Mouse (Mus musculus): Measurements from ENCODE around the gene Ankmy1. TPM values are rescaled to one million over a fixed set of nuclear protein-coding genes. Genes with fewer than 3 reads are reported as not detected.

Ankmy1 gene
- polyA plus RNA-seq, 1 experiment from 2014 or later = 0.16 TPM

DNA sequence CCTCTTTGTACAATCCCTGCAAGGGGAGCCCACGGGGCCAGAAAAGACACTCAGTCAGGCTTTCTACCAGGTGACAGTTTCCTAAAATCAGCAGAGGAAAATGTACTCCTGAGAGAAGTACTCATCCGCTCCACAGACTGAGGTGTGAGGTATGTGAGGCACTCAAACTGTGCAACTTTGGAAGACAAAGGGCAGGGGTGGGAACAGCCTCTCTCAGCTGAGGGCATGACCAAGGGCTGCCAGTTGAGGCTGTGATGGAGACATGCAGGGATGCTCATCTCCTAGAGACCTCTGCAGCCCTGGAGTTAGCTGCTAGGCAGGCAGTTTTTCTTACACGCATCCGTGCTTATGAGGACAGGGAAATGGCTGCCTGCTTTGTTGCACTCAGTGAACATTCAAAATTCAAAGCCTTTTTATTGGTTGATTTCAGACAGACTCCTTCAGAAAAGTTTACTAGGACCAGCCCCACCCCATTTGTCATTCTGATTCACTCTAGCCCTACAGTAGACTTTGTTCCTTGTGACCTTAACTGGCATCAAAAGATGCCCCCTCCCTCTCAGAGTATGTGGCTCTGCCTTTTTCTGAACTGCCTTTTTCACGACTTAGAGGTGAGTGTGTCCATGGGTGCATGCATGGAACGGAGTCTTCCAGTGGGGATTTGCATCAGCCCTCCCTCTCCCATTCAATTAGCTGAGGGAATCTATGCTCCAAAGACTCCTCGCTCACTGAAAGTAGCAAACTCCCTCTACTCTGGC, 13.6 kb downstream of the Ankmy1 start:
- H3K4me1 ChIP-seq (replicated peaks; ENCODE audit: control insufficient read depth, insufficient read depth, low read length) = no peaks in the 10 kb centered on the region
- H3K27ac ChIP-seq (ENCODE audit: low read depth, low read length) = no peak overlapping the region
- WGBS = 73% methylated on average over 7 of the region's 7 CpGs
- no peaks in the 10 kb centered on the region for H3K9me3 ChIP-seq (ENCODE audit: control insufficient read depth, low read length)
- no peak for DNase-seq (ENCODE audit: low spot score)
- H3K36me3 ChIP-seq (ENCODE audit: control insufficient read depth, insufficient read depth, low read length) = no peaks in the 10 kb centered on the region
- no peak overlapping the region for H3K4me2 ChIP-seq
- H3K9ac ChIP-seq (ENCODE audit: low read depth, low read length) = no peak overlapping the region
- ATAC-seq (replicated peaks; ENCODE audit: low FRiP score) = no peak
- H3K4me3 ChIP-seq (ENCODE audit: low read depth, low read length) = no peak overlapping the region
- H3K27me3 ChIP-seq (replicated peaks; ENCODE audit: control insufficient read depth, insufficient read depth, low read length) = no peaks in the 10 kb centered on the region

DNA sequence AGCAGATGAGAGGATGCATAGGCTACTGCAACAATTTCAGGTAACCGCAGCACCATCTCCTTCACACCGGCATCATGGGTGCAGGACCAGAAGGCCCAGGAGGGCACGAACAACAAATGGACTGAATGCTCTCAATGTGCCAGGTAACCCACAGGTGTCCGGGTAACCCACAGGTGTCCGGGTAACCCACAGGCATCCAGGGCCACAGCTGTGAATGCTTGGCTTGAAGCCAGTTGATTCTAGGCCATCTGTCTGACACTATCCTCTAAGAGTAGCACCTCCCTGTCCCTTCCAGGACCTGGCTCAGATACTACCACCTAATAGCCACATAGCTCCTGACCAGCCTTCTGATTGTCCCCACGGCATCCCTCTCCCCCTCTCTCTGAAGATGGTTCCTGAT, 20.7 kb downstream of the Ankmy1 start:
- Histone ChIP-seq H3K27me3 (replicated peaks; ENCODE audit: control insufficient read depth, insufficient read depth, low read length) (no peaks in the 10 kb centered on the region), H3K4me2 (no peak overlapping the region), H3K27ac (ENCODE audit: low read depth, low read length) (no peak overlapping the region), H3K36me3 (ENCODE audit: control insufficient read depth, insufficient read depth, low read length) (no peaks in the 10 kb centered on the region), H3K4me3 (ENCODE audit: low read depth, low read length) (no peak overlapping the region), H3K9me3 (ENCODE audit: control insufficient read depth, low read length) (no peaks in the 10 kb centered on the region), H3K9ac (ENCODE audit: low read depth, low read length) (no peak overlapping the region), H3K4me1 (replicated peaks; ENCODE audit: control insufficient read depth, insufficient read depth, low read length) (no peaks in the 10 kb centered on the region)
- WGBS = 82% methylated on average over 6 of the region's 6 CpGs
- ATAC-seq (replicated peaks; ENCODE audit: low FRiP score) = no peak
- DNase-seq (ENCODE audit: low spot score) = no peak

DNA sequence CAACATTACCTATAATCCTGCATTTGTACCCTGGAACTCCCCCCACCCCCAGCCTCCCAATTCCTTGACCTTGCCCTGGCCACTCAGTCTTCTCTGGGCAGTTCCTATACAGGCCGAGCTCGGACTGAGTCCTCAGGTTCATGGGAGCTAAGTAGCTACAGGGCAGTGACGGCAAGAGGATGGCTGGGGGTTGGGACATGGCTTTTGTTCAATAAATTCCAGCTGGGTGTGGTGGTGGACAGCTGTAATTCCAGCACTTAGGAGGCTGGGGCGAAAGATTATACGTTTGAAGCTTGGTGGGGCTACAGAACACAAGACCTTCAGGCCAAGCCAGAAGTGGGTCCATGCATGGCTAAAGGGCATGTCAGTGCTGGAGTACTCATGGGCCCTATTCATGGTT, 22.6 kb downstream of the Ankmy1 start:
- no peaks in the 10 kb centered on the region for H3K27me3 ChIP-seq (replicated peaks; ENCODE audit: control insufficient read depth, insufficient read depth, low read length)

DNA sequence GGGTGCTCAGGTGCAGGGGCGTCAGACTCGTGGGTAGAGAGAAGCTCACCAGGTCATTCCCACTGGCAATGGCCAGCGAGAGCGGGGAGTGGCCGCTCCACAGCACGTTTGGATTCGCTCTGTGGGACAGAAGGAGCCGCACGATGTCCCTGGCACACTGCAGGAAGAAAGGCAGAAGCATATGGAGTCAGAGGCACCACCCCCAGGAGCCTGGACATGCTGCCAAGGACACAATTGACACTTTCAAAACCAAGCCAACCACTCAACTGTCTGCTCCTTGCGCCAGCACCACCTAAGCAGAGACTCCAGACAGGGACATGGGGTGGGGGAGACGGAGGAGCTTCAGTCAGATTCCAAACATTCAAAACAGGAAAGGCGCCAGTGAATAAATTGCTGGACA, 23.4 kb downstream of the Ankmy1 start:
- WGBS = 84% methylated on average over 12 of the region's 12 CpGs
- H3K4me3 ChIP-seq (ENCODE audit: low read depth, low read length) = no peak overlapping the region
- no peaks in the 10 kb centered on the region for H3K36me3 ChIP-seq (ENCODE audit: control insufficient read depth, insufficient read depth, low read length)
- no peaks in the 10 kb centered on the region for H3K27me3 ChIP-seq (replicated peaks; ENCODE audit: control insufficient read depth, insufficient read depth, low read length)
- H3K9ac ChIP-seq (ENCODE audit: low read depth, low read length) = no peak overlapping the region
- H3K9me3 ChIP-seq (ENCODE audit: control insufficient read depth, low read length) = no peaks in the 10 kb centered on the region
- ATAC-seq (replicated peaks; ENCODE audit: low FRiP score) (no peak), DNase-seq (ENCODE audit: low spot score) (no peak)
- no peak overlapping the region for H3K4me2 ChIP-seq
- H3K4me1 ChIP-seq (replicated peaks; ENCODE audit: control insufficient read depth, insufficient read depth, low read length) = no peaks in the 10 kb centered on the region
- H3K27ac ChIP-seq (ENCODE audit: low read depth, low read length) = no peak overlapping the region

More for the DNA sequence above, 22.6 kb downstream of the Ankmy1 start:
- H3K9ac ChIP-seq (ENCODE audit: low read depth, low read length) = no peak overlapping the region
- ATAC-seq (replicated peaks; ENCODE audit: low FRiP score) (no peak), DNase-seq (ENCODE audit: low spot score) (no peak)
- no peak overlapping the region for H3K27ac ChIP-seq (ENCODE audit: low read depth, low read length)
- H3K4me1 ChIP-seq (replicated peaks; ENCODE audit: control insufficient read depth, insufficient read depth, low read length) = no peaks in the 10 kb centered on the region
- H3K36me3 ChIP-seq (ENCODE audit: control insufficient read depth, insufficient read depth, low read length) = no peaks in the 10 kb centered on the region
- H3K4me3 ChIP-seq (ENCODE audit: low read depth, low read length) = no peak overlapping the region
- no peak overlapping the region for H3K4me2 ChIP-seq
- H3K9me3 ChIP-seq (ENCODE audit: control insufficient read depth, low read length) = no peaks in the 10 kb centered on the region
- 76% methylated on average over 5 of the region's 5 CpGs for WGBS

DNA sequence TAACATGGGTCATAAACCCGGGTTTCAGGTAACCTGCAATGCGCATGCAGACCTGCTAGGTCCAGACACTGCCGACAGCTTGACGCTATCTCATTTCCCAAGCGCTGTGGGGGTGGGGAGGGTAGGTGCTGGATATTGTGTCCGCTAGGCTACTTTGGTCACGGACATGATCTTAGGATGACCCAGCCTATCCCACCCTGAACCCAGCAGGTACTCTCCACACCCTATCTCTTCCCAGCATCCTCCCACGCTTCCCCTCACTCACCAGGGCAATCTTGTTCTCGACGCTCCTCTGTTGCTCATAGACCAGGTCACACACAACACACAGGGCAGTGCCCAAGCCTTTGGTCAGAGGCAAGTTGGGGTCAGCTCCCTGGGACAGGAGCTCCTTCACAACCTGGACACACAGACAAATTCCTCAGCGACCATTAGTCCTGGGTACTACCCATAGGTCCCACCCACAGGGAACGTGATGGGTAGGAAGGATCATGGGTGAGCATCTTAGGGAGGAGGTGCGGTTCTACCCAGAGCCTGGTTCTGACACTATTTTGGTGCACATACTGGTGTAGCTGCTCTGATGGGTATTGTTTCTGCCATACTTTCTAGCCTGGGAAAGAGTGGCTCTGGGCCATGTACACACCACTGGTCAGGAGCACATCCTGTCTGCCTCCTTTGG, 24.5 kb downstream of the Ankmy1 start:
- Histone ChIP-seq H3K9me3 (ENCODE audit: control insufficient read depth, low read length) (no peaks in the 10 kb centered on the region), H3K4me3 (ENCODE audit: low read depth, low read length) (no peak overlapping the region), H3K36me3 (ENCODE audit: control insufficient read depth, insufficient read depth, low read length) (no peaks in the 10 kb centered on the region), H3K9ac (ENCODE audit: low read depth, low read length) (no peak overlapping the region), H3K27ac (ENCODE audit: low read depth, low read length) (no peak overlapping the region), H3K27me3 (replicated peaks; ENCODE audit: control insufficient read depth, insufficient read depth, low read length) (no peaks in the 10 kb centered on the region), H3K4me2 (no peak overlapping the region), H3K4me1 (replicated peaks; ENCODE audit: control insufficient read depth, insufficient read depth, low read length) (no peaks in the 10 kb centered on the region)
- WGBS = 77% methylated on average over 13 of the region's 13 CpGs
- no peak for DNase-seq (ENCODE audit: low spot score)
- ATAC-seq (replicated peaks; ENCODE audit: low FRiP score) = no peak

DNA sequence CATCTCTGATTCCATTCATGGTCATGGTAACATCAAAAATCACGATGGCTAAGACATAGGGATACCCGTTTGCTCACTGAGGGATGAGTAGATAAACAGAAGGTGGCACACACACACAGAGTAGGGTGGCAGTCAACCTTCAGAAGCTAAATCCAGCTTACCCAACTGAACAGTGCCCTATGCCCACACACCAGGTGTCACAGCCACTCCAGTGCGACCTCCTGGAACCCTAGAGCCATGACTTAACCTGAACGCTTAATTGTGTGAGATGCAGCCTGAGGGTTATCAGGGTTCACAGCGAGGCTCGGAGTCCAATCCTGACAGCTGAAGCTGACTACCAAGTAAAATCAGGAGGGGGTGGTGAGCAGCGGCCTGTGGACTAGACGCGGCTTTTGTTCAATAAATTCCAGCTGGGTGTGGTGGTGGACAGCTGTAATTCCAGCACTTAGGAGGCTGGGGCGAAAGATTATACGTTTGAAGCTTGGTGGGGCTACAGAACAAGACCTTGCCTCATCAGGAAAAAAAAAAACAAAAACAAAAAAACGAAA, 25.2 kb downstream of the Ankmy1 start:
- H3K4me3 ChIP-seq (ENCODE audit: low read depth, low read length) = no peak overlapping the region
- WGBS = 61% methylated on average over 12 of the region's 12 CpGs
- DNase-seq (ENCODE audit: low spot score) = no peak

DNA sequence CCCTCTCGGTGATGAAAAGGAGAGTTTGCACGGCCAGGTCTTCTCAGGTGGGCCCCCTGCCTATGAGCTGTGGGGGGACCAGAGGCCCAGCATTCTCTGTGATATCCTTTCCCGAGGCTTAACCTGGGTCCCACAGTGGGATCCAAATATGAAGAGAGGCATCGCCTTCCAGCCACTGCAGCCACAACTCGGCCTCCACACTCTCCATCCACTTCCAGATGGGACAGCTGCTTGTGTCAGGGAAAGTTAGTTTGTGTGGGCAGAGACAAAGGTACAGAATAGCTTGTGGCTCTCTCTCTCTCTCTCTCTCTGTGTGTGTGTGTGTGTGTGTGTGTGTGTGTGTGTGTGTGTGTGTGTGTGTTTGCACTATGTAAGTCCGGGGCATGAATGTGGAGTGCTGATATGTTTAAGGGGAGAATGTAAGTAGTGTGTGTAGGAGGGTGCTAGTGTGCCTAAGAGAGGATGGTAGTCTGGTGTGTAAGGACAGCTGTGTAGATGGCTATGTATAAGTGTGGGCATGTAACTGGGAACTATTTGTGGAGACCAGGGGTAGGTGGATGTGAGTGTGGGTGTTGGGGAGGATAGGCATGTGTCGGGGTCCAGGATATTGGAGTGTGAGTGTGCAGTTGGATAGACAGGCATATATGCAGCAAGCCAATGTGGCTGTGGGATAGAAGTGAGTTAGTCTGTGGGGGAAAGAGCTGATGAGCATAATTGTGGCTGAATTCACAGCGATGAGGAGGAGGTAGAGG, 27.2 kb downstream of the Ankmy1 start:
- no peak overlapping the region for H3K4me2 ChIP-seq
- 70% methylated on average over 8 of the region's 8 CpGs for WGBS
- DNase-seq (ENCODE audit: low spot score) = no peak

More for the DNA sequence above, 25.2 kb downstream of the Ankmy1 start:
- no peaks in the 10 kb centered on the region for H3K4me1 ChIP-seq (replicated peaks; ENCODE audit: control insufficient read depth, insufficient read depth, low read length)
- no peaks in the 10 kb centered on the region for H3K36me3 ChIP-seq (ENCODE audit: control insufficient read depth, insufficient read depth, low read length)
- ATAC-seq (replicated peaks; ENCODE audit: low FRiP score) = no peak
- no peaks in the 10 kb centered on the region for H3K9me3 ChIP-seq (ENCODE audit: control insufficient read depth, low read length)
- no peaks in the 10 kb centered on the region for H3K27me3 ChIP-seq (replicated peaks; ENCODE audit: control insufficient read depth, insufficient read depth, low read length)
- H3K9ac ChIP-seq (ENCODE audit: low read depth, low read length) = no peak overlapping the region
- no peak overlapping the region for H3K4me2 ChIP-seq
- no peak overlapping the region for H3K27ac ChIP-seq (ENCODE audit: low read depth, low read length)

DNA sequence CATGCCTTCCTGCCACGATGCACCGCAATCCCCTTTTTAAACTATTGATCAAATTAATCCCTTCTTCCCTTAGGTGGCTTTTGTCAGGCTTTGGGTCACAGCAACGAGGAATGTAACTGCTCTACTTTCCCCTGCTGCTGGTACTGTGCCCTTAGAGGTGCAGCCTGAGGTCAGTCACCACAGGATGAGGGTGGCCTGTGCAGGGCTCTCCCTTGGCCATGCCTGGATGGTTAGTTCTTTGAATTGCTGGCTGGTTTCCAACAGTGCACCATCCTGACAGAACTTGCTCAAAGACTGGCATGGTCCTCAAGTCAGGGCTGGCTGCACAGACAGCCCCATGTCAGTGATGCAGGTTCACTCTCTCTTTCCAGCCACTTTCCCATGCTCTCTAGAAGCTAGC, 28.7 kb downstream of the Ankmy1 start:
- WGBS = 75% methylated on average over 3 of the region's 3 CpGs
- H3K4me1 ChIP-seq (replicated peaks; ENCODE audit: control insufficient read depth, insufficient read depth, low read length) = no peaks in the 10 kb centered on the region
- no peak overlapping the region for H3K27ac ChIP-seq (ENCODE audit: low read depth, low read length)
- no peak for ATAC-seq (replicated peaks; ENCODE audit: low FRiP score)
- H3K4me3 ChIP-seq (ENCODE audit: low read depth, low read length) = no peak overlapping the region
- H3K9ac ChIP-seq (ENCODE audit: low read depth, low read length) = no peak overlapping the region
- DNase-seq (ENCODE audit: low spot score) = no peak
- no peaks in the 10 kb centered on the region for H3K9me3 ChIP-seq (ENCODE audit: control insufficient read depth, low read length)
- H3K4me2 ChIP-seq = no peak overlapping the region
- no peaks in the 10 kb centered on the region for H3K27me3 ChIP-seq (replicated peaks; ENCODE audit: control insufficient read depth, insufficient read depth, low read length)
- H3K36me3 ChIP-seq (ENCODE audit: control insufficient read depth, insufficient read depth, low read length) = no peaks in the 10 kb centered on the region

More for the DNA sequence above, 27.2 kb downstream of the Ankmy1 start:
- Histone ChIP-seq H3K9me3 (ENCODE audit: control insufficient read depth, low read length) (no peaks in the 10 kb centered on the region), H3K36me3 (ENCODE audit: control insufficient read depth, insufficient read depth, low read length) (no peaks in the 10 kb centered on the region), H3K4me1 (replicated peaks; ENCODE audit: control insufficient read depth, insufficient read depth, low read length) (no peaks in the 10 kb centered on the region), H3K4me3 (ENCODE audit: low read depth, low read length) (no peak overlapping the region), H3K27ac (ENCODE audit: low read depth, low read length) (no peak overlapping the region), H3K9ac (ENCODE audit: low read depth, low read length) (no peak overlapping the region), H3K27me3 (replicated peaks; ENCODE audit: control insufficient read depth, insufficient read depth, low read length) (no peaks in the 10 kb centered on the region)
- ATAC-seq (replicated peaks; ENCODE audit: low FRiP score) = no peak

Data from liver, embryonic 11.5 days (tissue).